Mouse (Mus musculus) megakaryocyte-erythroid progenitor cell, adult 5 weeks (primary cell): ENCODE results near the gene Ccdc185. TPM values are rescaled to one million over a fixed set of nuclear protein-coding genes. Genes with fewer than 3 reads are reported as not detected.

Experiments
- polyA plus RNA-seq: library from polyadenylated mRNA; stranded (reverse); fragments of >175 nt; gene quantifications from 2 replicates; pipeline ENCODE4 v1.2.3, GENCODE M21; 2012

The Ccdc185 gene
- not detected in 2 replicates for polyA plus RNA-seq

DNA sequence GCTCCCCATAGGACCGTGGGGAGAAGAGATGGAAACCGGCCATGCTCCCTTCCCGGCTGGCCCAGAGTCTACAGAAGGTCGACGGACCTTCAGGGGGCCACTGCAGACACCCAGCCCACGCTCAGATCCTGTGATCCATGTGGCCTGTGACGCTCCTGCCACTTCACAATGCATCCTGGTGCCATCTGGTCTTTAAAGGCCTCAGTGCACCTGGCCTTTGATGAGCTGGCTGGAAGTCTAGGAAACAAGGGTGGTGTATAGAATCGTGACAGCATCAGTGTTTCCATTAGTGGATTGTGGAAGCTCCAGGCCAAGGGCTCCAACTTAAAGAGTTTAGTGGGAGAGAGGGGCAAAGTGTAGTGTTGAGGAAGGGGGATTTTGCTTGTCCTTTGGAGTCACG lies at the start of gene Ccdc185:
Gene Ccdc185, minus strand, starts transcription at position 101 of the 400 bp plus-strand sequence.

DNA sequence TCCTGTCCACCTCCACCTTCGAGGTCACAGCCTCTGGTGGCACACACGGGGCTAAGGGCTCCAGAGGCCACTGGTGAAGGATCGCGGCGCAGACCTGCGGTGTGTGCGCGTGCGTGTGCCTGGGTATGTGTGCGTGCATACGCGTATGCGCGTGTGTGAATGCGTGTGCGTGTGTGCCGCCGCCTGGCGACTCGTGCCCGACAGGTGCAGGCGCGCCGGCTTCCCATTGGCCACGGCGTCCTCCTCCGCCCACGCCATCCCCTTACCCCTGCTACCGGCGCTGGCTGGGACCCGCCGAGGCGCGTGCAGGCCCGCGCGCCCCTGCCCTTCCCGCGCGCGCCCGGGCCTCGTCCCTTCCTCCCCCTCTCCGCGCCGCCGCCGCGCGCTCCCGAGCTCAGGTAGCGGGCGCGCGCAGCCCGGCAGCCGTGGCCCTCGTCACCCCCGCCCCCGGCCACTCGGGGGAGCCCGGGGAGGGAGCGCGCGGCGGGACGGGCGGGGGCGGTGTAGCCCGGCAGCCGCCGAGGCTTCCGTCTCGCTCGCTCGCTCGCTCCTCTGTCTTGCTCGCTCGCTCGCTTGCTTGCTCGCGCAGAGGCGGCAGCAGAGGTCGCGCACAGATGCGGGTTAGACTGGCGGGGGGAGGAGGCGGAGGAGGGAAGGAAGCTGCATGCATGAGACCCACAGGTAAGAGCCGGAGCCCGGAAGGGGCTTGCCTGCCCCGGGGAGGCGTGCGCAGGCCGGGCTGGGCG lies 14.9 kb upstream of the Ccdc185 start, which contains the start of gene Susd4:
Gene Susd4, plus strand, starts transcription at position 145 of the 746 bp plus-strand sequence.

Other genes starting within 250 kb of the Ccdc185 start
- gene Capn2, start 231.6 kb downstream of the Ccdc185 start, polyA plus RNA-seq: 5.7 and 8.9 TPM in 2 replicates
- gene Capn8, start 184.2 kb downstream of the Ccdc185 start, polyA plus RNA-seq: not detected in 2 replicates
- 0.12 TPM in 1 of 2 replicates, not detected in the other for gene Susd4, start 14.7 kb upstream of the Ccdc185 start, polyA plus RNA-seq
- gene Tlr5, start 205.6 kb upstream of the Ccdc185 start, polyA plus RNA-seq: 0.03 and 0.05 TPM in 2 replicates